Mouse (Mus musculus): ENCODE measurements around the gene Oas1f. TPM values are rescaled to one million over a fixed set of nuclear protein-coding genes. Genes with fewer than 3 reads are reported as not detected.
"Not testable (repeated sequence)": the region's sequence is repeated elsewhere in the genome, so short reads cannot be mapped to it uniquely, and the experiment has no call there.

The Oas1f gene
- polyA plus RNA-seq, 1 experiment: not detected

GRCm38 (mm10) chr5:120869436-120870015, 22.4 kb downstream of the Oas1f start:
- H3K27ac ChIP-seq (ENCODE audit: insufficient read depth, low read length): no peak overlapping the region
- TF ChIP-seq CTCF (IDR thresholded peaks at IDR 0.05; ENCODE audit: extremely low read depth, insufficient read depth, low read length) (no peak), POLR2A (IDR thresholded peaks at IDR 0.05; ENCODE audit: extremely low read depth, insufficient read depth, low read length) (no peak)
- peaks cover 3% of the 10 kb centered on the region; the same call in 1 of the 2 replicates for H3K4me1 ChIP-seq (ENCODE audit: control insufficient read depth, insufficient read depth, low read length)
- H3K4me3 ChIP-seq (ENCODE audit: insufficient read depth, low read length): no peak overlapping the region

DNA sequence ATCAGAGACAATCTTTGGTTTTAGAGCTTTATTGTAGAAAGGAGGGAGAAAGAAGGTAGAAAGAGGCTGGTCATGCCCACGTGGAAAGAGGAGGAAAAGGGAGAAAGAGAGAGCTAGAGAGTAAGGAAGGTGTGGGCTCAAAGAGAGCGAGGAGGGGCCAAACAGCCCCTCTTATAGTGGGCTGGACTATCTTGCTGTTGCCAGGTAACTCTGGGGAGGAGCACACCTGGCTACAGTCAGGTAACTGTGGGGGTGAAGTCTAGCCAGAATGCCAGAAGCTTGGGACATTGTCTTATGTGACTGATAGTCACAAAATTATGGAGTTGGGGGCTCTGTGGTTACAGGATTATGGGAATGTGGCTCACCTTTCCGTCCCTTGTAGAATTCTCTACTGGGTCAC, 22.9 kb downstream of the Oas1f start:
- no peak overlapping the region for H3K4me3 ChIP-seq (ENCODE audit: insufficient read depth, low read length)
- peaks cover 3% of the 10 kb centered on the region; the same call in 1 of the 2 replicates for H3K4me1 ChIP-seq (ENCODE audit: control insufficient read depth, insufficient read depth, low read length)
- TF ChIP-seq CTCF (IDR thresholded peaks at IDR 0.05; ENCODE audit: extremely low read depth, insufficient read depth, low read length): no peak
- no peak for TF ChIP-seq POLR2A (IDR thresholded peaks at IDR 0.05; ENCODE audit: extremely low read depth, insufficient read depth, low read length)
- H3K27ac ChIP-seq (ENCODE audit: insufficient read depth, low read length): no peak overlapping the region

- Histone ChIP-seq H3K4me1 (ENCODE audit: control insufficient read depth, insufficient read depth, low read length) (peaks cover 3% of the 10 kb centered on the region; the same call in 1 of the 2 replicates), H3K4me3 (ENCODE audit: insufficient read depth, low read length) (no peak overlapping the region), H3K27ac (ENCODE audit: insufficient read depth, low read length) (no peak overlapping the region)
- TF ChIP-seq POLR2A (IDR thresholded peaks at IDR 0.05; ENCODE audit: extremely low read depth, insufficient read depth, low read length) (no peak), CTCF (IDR thresholded peaks at IDR 0.05; ENCODE audit: extremely low read depth, insufficient read depth, low read length) (no peak)
These were observed 23.6 kb downstream of the Oas1f start for GRCm38 (mm10) chr5:120870782-120871181.

GRCm38 (mm10) chr5:120871469-120871868, 24.3 kb downstream of the Oas1f start:
- H3K27ac ChIP-seq (ENCODE audit: insufficient read depth, low read length): no peak overlapping the region
- H3K4me1 ChIP-seq (ENCODE audit: control insufficient read depth, insufficient read depth, low read length): peaks cover 3% of the 10 kb centered on the region; the same call in 1 of the 2 replicates
- TF ChIP-seq POLR2A (IDR thresholded peaks at IDR 0.05; ENCODE audit: extremely low read depth, insufficient read depth, low read length) (no peak), CTCF (IDR thresholded peaks at IDR 0.05; ENCODE audit: extremely low read depth, insufficient read depth, low read length) (no peak)
- H3K4me3 ChIP-seq (ENCODE audit: insufficient read depth, low read length): no peak overlapping the region

GRCm38 (mm10) chr5:120876839-120877238, 29.7 kb downstream of the Oas1f start:
- not testable (repeated sequence) for H3K4me1 ChIP-seq (ENCODE audit: control insufficient read depth, insufficient read depth, low read length); H3K27ac ChIP-seq (ENCODE audit: insufficient read depth, low read length); H3K4me3 ChIP-seq (ENCODE audit: insufficient read depth, low read length)

DNA sequence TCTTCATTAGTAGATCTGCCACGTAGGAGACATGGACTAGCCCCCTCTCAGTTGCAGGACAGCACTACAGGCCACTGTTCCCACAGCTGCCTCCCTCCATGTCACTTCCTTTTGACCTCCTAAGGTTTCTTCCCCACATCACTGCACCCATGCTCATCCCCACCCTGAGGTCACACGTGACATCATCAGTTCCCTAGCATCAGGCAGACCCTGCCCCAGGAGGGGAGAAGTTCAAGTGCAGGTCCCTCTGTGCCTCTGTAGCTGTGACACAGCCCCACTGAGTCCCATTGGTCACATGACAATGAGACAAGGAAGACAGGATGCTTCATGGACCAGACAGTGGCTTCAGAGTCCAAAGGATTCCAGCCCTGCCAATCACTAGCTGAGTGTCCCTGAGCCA, 30.2 kb downstream of the Oas1f start:
- not testable (repeated sequence) for H3K4me3 ChIP-seq (ENCODE audit: insufficient read depth, low read length); H3K4me1 ChIP-seq (ENCODE audit: control insufficient read depth, insufficient read depth, low read length); H3K27ac ChIP-seq (ENCODE audit: insufficient read depth, low read length)

GRCm38 (mm10) chr5:120878803-120879202, 31.6 kb downstream of the Oas1f start:
- H3K27ac ChIP-seq (ENCODE audit: insufficient read depth, low read length); H3K4me1 ChIP-seq (ENCODE audit: control insufficient read depth, insufficient read depth, low read length); H3K4me3 ChIP-seq (ENCODE audit: insufficient read depth, low read length): not testable (repeated sequence)

- not testable (repeated sequence) for H3K27ac ChIP-seq (ENCODE audit: insufficient read depth, low read length); H3K4me1 ChIP-seq (ENCODE audit: control insufficient read depth, insufficient read depth, low read length); H3K4me3 ChIP-seq (ENCODE audit: insufficient read depth, low read length)
These were observed 34.5 kb downstream of the Oas1f start for GRCm38 (mm10) chr5:120881681-120882080.

GRCm38 (mm10) chr5:120887413-120887812, 40.2 kb downstream of the Oas1f start, which contains the start of gene Oas1g:
TSS of gene Oas1g (minus strand) at chr5:120887613.
- not testable (repeated sequence) for H3K4me1 ChIP-seq (ENCODE audit: control insufficient read depth, insufficient read depth, low read length); H3K4me3 ChIP-seq (ENCODE audit: insufficient read depth, low read length); H3K27ac ChIP-seq (ENCODE audit: insufficient read depth, low read length)

DNA sequence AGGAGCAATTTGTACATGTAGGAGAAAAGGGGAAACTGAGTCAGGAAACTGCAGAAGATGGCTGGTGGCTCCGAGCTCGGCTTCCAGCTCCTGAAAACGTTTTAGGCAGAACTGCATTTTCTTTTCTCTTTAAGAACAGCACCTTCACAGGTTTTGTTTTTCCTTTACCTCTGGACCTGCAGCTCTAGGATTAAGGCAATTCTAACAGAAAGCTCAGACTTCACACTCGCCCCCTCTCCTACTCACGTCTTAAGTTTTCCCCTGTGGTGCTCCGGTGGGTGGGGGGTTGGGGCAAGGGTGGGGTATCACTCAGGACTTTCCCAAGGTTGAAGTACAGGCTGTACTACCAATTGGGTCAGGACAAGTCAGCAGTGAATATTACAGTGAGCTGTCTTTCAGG, 40.7 kb downstream of the Oas1f start:
- Histone ChIP-seq H3K4me1 (ENCODE audit: control insufficient read depth, insufficient read depth, low read length) (no peaks in the 10 kb centered on the region), H3K4me3 (ENCODE audit: insufficient read depth, low read length) (no peak overlapping the region), H3K27ac (ENCODE audit: insufficient read depth, low read length) (no peak overlapping the region)
- TF ChIP-seq CTCF (IDR thresholded peaks at IDR 0.05; ENCODE audit: extremely low read depth, insufficient read depth, low read length) (no peak), POLR2A (IDR thresholded peaks at IDR 0.05; ENCODE audit: extremely low read depth, insufficient read depth, low read length) (no peak)

- H3K27ac ChIP-seq (ENCODE audit: insufficient read depth, low read length); H3K4me3 ChIP-seq (ENCODE audit: insufficient read depth, low read length); H3K4me1 ChIP-seq (ENCODE audit: control insufficient read depth, insufficient read depth, low read length): not testable (repeated sequence)
These were observed 41.2 kb downstream of the Oas1f start for GRCm38 (mm10) chr5:120888294-120888815.

Data from cortical plate, adult 2 months (tissue).